Mouse (Mus musculus) embryonic fibroblast, embryonic 13.5 days (primary cell): ENCODE data around the gene Trim71. TPM values are rescaled to one million over a fixed set of nuclear protein-coding genes. Genes with fewer than 3 reads are reported as not detected.

ENCODE experiments used
- H3K27ac ChIP-seq: 2 replicates; pipeline ENCODE4 v1.5.1; 2012; ENCODE audit warnings: low read length, control low read depth, inconsistent platforms; ENCODE audit not compliant: insufficient read depth
- H3K4me1 ChIP-seq: 2 replicates; pipeline ENCODE4 v1.6.1; 2011; ENCODE audit warnings: low read length; ENCODE audit not compliant: control insufficient read depth, insufficient read depth
- H3K4me3 ChIP-seq: 2 replicates; pipeline ENCODE4 v1.5.1; 2011; ENCODE audit warnings: mild to moderate bottlenecking, control low read depth, low read length; ENCODE audit not compliant: insufficient read depth
- CTCF ChIP-seq: IDR thresholded peaks from 2 replicates; pipeline ENCODE4 v1.5.1; 2011; ENCODE audit warnings: mild to moderate bottlenecking, control low read depth, low read length, moderate library complexity, borderline replicate concordance; ENCODE audit not compliant: insufficient read depth
- POLR2A ChIP-seq: IDR thresholded peaks from 2 replicates; pipeline ENCODE4 v1.6.1; 2011; ENCODE audit warnings: low read depth, mild to moderate bottlenecking, control low read depth, low read length, moderate library complexity
- polyA plus RNA-seq: library from polyadenylated mRNA; stranded (reverse); fragments of >200 nt; gene quantifications from 2 replicates; pipeline ENCODE4 v1.2.4, GENCODE M21; 2011; ENCODE audit warnings: low read depth; ENCODE audit not compliant: missing spikeins, insufficient read length

The Trim71 gene
- polyA plus RNA-seq, 1 experiment, result 1.1 TPM

GRCm38 (mm10) chr9:114501913-114502312 is 62.3 kb downstream of the Trim71 start:
- TF ChIP-seq CTCF (no peak), POLR2A (no peak)

DNA sequence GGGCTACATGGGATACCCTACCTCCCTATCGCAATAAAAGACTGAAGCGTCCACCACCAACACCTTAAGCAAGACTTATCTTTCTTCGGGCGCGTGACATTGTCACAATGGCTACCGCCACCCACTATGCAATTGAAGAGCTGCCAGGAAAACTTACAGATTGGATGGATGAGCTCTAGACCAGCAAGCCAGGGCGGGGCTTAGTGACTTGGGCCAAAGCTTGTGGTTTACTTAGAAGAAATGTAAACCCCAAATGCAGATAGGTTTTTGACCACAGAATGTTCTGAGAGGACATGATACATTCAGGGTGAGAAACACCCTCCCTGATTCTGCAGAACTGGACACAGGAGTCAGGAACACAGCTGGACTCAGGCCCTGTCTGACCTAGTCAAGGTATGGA is 63.1 kb downstream of the Trim71 start:
- Histone ChIP-seq H3K4me1 (no peaks in the 10 kb centered on the region), H3K4me3 (no peak overlapping the region), H3K27ac (no peak overlapping the region)
- TF ChIP-seq CTCF (no peak), POLR2A (no peak)

More at GRCm38 (mm10) chr9:114501913-114502312, 62.3 kb downstream of the Trim71 start:
- Histone ChIP-seq H3K27ac (no peak overlapping the region), H3K4me1 (no peaks in the 10 kb centered on the region), H3K4me3 (no peak overlapping the region)

GRCm38 (mm10) chr9:114499783-114500515 is 64.2 kb downstream of the Trim71 start:
- H3K27ac ChIP-seq, result no peak overlapping the region
- H3K4me1 ChIP-seq, result no peaks in the 10 kb centered on the region
- TF ChIP-seq POLR2A, result no peak
- TF ChIP-seq CTCF, result no peak
- H3K4me3 ChIP-seq, result no peak overlapping the region

DNA sequence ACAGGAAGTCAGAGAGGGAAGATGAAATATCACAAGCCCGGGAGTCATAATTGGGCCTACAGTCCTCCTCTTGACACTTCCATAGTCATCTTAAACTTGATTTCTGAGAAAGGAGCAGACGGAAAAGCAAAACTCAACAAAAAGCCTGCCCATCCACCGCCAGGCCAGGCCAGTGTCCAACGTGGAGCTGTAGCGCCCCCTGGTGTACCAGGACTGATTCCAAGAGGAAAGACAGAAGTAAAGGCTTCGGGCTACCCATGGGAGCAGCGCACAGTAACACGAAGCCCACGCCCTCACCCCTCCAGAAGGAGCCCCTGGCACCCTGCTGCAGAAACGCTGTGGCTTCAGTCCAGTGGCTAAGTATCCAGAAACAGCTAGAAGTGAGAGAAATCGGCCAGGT is 66.0 kb downstream of the Trim71 start:
- Histone ChIP-seq H3K27ac (no peak overlapping the region), H3K4me3 (no peak overlapping the region), H3K4me1 (no peaks in the 10 kb centered on the region)
- no peak for TF ChIP-seq POLR2A
- peak; percentile 91 for TF ChIP-seq CTCF

DNA sequence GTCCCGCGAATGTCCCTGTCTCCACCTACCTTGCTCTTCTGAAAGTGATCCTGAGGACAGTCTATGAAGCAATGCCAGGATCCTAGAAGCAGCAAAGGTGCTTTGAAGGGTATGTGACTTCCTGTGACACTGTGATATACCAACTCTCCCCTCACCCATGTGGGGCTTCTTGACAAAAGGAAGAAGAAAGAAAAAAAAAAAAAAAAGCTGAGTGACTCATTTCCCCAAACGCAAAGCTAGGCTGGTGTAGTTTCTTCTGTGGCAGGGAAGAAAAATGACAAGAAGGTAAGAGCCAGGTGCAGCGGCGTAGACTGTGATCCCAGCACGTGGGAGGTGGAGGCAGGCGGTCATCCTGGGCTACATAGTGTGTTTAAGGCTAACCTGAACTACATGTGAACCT is 67.7 kb downstream of the Trim71 start:
- H3K4me3 ChIP-seq, result no peak overlapping the region
- H3K27ac ChIP-seq, result no peak overlapping the region
- no peak for TF ChIP-seq POLR2A
- no peak for TF ChIP-seq CTCF
- no peaks in the 10 kb centered on the region for H3K4me1 ChIP-seq

- Histone ChIP-seq H3K4me3 (no peak overlapping the region), H3K27ac (0 out of 2 replicates have a peak overlapping the region, but pooled peaks have one; percentile 5), H3K4me1 (no peaks in the 10 kb centered on the region)
- TF ChIP-seq CTCF, result no peak
- no peak for TF ChIP-seq POLR2A
These were observed 76.5 kb downstream of the Trim71 start for GRCm38 (mm10) chr9:114487481-114488258.

- no peaks in the 10 kb centered on the region for H3K4me1 ChIP-seq
- H3K27ac ChIP-seq, result no peak overlapping the region
- TF ChIP-seq POLR2A, result no peak
- H3K4me3 ChIP-seq, result no peak overlapping the region
These were observed 77.4 kb downstream of the Trim71 start for GRCm38 (mm10) chr9:114486808-114487207.

DNA sequence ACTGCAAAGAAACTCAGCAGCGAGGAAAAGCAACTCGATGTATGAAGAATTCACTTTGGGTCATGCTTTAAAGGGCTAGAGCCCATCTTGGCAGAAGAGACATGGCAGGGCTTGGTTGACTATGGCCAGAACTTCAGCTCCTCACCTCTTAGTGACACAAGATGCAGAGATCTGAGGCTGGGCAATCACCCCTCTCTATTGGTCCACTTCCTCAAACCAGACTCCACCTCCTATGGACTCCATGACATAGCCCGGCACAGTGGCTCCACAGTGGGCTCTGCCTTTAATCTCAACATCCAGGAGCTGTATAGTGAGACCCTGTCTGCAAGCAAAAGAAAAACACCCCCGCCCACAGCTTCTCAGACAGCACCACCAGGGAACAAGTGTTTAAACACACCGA is 79.4 kb downstream of the Trim71 start:
- no peak overlapping the region for H3K4me3 ChIP-seq
- H3K4me1 ChIP-seq, result no peaks in the 10 kb centered on the region
- H3K27ac ChIP-seq, result no peak overlapping the region
- TF ChIP-seq CTCF, result no peak
- no peak for TF ChIP-seq POLR2A

- Histone ChIP-seq H3K4me3 (no peak overlapping the region), H3K27ac (no peak overlapping the region), H3K4me1 (no peaks in the 10 kb centered on the region)
- TF ChIP-seq CTCF, result no peak
- no peak for TF ChIP-seq POLR2A
These were observed 83.2 kb downstream of the Trim71 start for GRCm38 (mm10) chr9:114480940-114481339.

- Histone ChIP-seq H3K27ac (no peak overlapping the region), H3K4me3 (no peak overlapping the region), H3K4me1 (no peaks in the 10 kb centered on the region)
- TF ChIP-seq POLR2A, result no peak
- TF ChIP-seq CTCF, result no peak
These were observed 87.2 kb downstream of the Trim71 start for GRCm38 (mm10) chr9:114477019-114477418.

DNA sequence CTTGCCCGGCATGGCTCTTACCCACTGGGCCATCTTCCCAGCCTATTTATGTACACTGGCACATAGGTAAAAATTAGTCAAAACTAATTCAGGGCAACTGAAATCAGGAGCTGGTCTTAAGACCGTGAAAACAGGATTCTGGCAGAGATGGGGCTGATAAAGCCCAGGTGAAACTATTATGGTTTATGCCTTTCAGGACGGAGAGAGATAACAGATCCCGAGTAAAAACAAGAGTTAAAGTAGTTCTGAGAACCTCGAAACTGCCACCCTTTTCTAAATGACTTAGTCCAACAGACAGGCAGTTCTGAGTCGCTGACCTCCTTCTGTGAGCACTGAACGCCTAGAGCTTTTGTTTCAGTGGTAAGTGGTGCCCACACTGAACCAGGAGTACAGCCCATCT is 92.3 kb downstream of the Trim71 start:
- Histone ChIP-seq H3K4me3 (no peak overlapping the region), H3K27ac (no peak overlapping the region), H3K4me1 (no peaks in the 10 kb centered on the region)
- TF ChIP-seq CTCF (no peak), POLR2A (no peak)
